Mouse (Mus musculus) megakaryocyte, embryonic 14.5 days (primary cell): ENCODE measurements around the gene Tmprss15. TPM values are rescaled to one million over a fixed set of nuclear protein-coding genes. Genes with fewer than 3 reads are reported as not detected.

Source experiments
- H3K27me3 ChIP-seq: replicated peaks from 2 replicates; pipeline ENCODE3; 2012; ENCODE audit warnings: inconsistent platforms
- H3K36me3 ChIP-seq: replicated peaks from 2 replicates; pipeline ENCODE3; 2012; ENCODE audit warnings: low read length, inconsistent platforms, mixed read lengths
- H3K4me1 ChIP-seq: 2 replicates; pipeline ENCODE4 v1.6.1; 2012; ENCODE audit warnings: inconsistent platforms
- H3K4me3 ChIP-seq: replicated peaks from 2 replicates; pipeline ENCODE3; 2012; ENCODE audit warnings: moderate library complexity, mild to moderate bottlenecking, inconsistent platforms
- H3K9me3 ChIP-seq: 2 replicates; pipeline ENCODE4 v1.6.1; 2012; ENCODE audit warnings: inconsistent platforms
- FLI1 ChIP-seq: IDR thresholded peaks from 2 replicates; pipeline ENCODE4 v1.6.1; 2012; ENCODE audit warnings: low read length, inconsistent platforms, mixed read lengths
- GATA1 ChIP-seq: IDR thresholded peaks from 3 replicates; pipeline ENCODE4 v1.6.1; 2012; ENCODE audit warnings: mixed read lengths, low read length, inconsistent platforms, borderline replicate concordance
- polyA plus RNA-seq: library from polyadenylated mRNA; stranded (reverse); fragments of >175 nt; gene quantifications from 2 replicates; pipeline ENCODE4 v1.2.3, GENCODE M21; 2012; ENCODE audit warnings: low replicate concordance; ENCODE audit not compliant: insufficient read depth

Tmprss15 gene
- polyA plus RNA-seq, 1 experiment: not detected

- H3K4me1 ChIP-seq: peaks cover 6% of the 10 kb centered on the region; the same call in 1 of the 2 replicates
- TF ChIP-seq FLI1 (no peak), GATA1 (no peak)
- peaks cover 9% of the 10 kb centered on the region; the same call in 1 of the 2 replicates for H3K9me3 ChIP-seq
- H3K27me3 ChIP-seq: peaks cover 10% of the 10 kb centered on the region
- no peak within 1 kb of the TSS for H3K4me3 ChIP-seq
- H3K36me3 ChIP-seq: no peaks in the 10 kb centered on the region
These were observed 160.3 kb downstream of the Tmprss15 start, which contains the start of gene Chodl for GRCm38 (mm10) chr16:78930382-78931286. Gene Chodl, plus strand, starts transcription at chr16:78930948.

GRCm38 (mm10) chr16:78922644-78923043, 168.3 kb downstream of the Tmprss15 start:
- H3K4me3 ChIP-seq: no peak overlapping the region
- TF ChIP-seq GATA1: no peak
- TF ChIP-seq FLI1: no peak
- no peaks in the 10 kb centered on the region for H3K27me3 ChIP-seq
- no peaks in the 10 kb centered on the region for H3K9me3 ChIP-seq
- H3K4me1 ChIP-seq: no peaks in the 10 kb centered on the region
- H3K36me3 ChIP-seq: no peaks in the 10 kb centered on the region

Other genes with a start within 250 kb of the Tmprss15 start
- gene Chodl, start 160.1 kb downstream of the Tmprss15 start, polyA plus RNA-seq: not detected in 2 replicates